Mouse (Mus musculus) intestine, postnatal 0 days (tissue): ENCODE data around the gene Dctn2. TPM values are rescaled to one million over a fixed set of nuclear protein-coding genes. Genes with fewer than 3 reads are reported as not detected.

Experiments
- ATAC-seq: fragments of 200-750 bp; cut with Nextera tagmentation; 2 replicates; pipeline ENCODE4 v1.8.0; 2017; ENCODE audit warnings: mild to moderate bottlenecking, moderate TSS enrichment, moderate library complexity
- H3K27ac ChIP-seq: fragments of 300-500 bp; sonication (generic); 2 replicates; pipeline ENCODE4 v1.5.1; 2014; ENCODE audit warnings: mild to moderate bottlenecking, low read depth, low read length, moderate library complexity
- H3K27me3 ChIP-seq: fragments of 300-500 bp; sonication (generic); replicated peaks from 2 replicates; pipeline ENCODE4 v1.6.1; 2014; ENCODE audit warnings: low read length, mixed read lengths; ENCODE audit not compliant: control insufficient read depth, insufficient read depth
- H3K36me3 ChIP-seq: fragments of 300-500 bp; sonication (generic); 2 replicates; pipeline ENCODE4 v1.6.1; 2014; ENCODE audit warnings: mild to moderate bottlenecking, moderate library complexity; ENCODE audit not compliant: control insufficient read depth, insufficient read depth
- H3K4me1 ChIP-seq: fragments of 300-500 bp; sonication (generic); replicated peaks from 2 replicates; pipeline ENCODE4 v1.6.1; 2014; ENCODE audit warnings: antibody characterized with exemption, low read length, mixed read lengths; ENCODE audit not compliant: control insufficient read depth, insufficient read depth
- H3K4me2 ChIP-seq: fragments of 300-500 bp; sonication (generic); replicated peaks from 2 replicates; pipeline ENCODE4 v1.6.1; 2014; ENCODE audit warnings: low read depth, mild to moderate bottlenecking, moderate library complexity
- H3K4me3 ChIP-seq: fragments of 300-500 bp; sonication (generic); 2 replicates; pipeline ENCODE4 v1.5.1; 2014; ENCODE audit warnings: low read depth, low read length
- H3K9ac ChIP-seq: fragments of 300-500 bp; sonication (generic); 2 replicates; pipeline ENCODE4 v1.6.1; 2014; ENCODE audit warnings: mild to moderate bottlenecking, low read depth, low read length
- H3K9me3 ChIP-seq: fragments of 300-500 bp; sonication (generic); 2 replicates; pipeline ENCODE4 v1.6.1; 2016; ENCODE audit warnings: mixed run types; ENCODE audit not compliant: control insufficient read depth
- CTCF ChIP-seq: sonication (generic); IDR thresholded peaks from 2 replicates; pipeline ENCODE4 v1.5.1; 2016; ENCODE audit warnings: low read depth, mild to moderate bottlenecking, control low read depth, antibody characterized with exemption, moderate library complexity
- WGBS: fragments of 180-500 bp; shearing (Covaris S2); extraction: QIAGEN DNeasy Blood & Tissue Kit; methylation state at CpG from one replicate; pipeline ENCODE4 v1.1.7; 2014; 5-methylcytosine and 5-hydroxymethylcytosine counted together
- polyA plus RNA-seq: library from polyadenylated mRNA; unstranded; fragments of >200 nt; fragmentation: Nextera tagmentation; extraction: Ambion mirVana; gene quantifications from 2 replicates; pipeline ENCODE4 v1.2.1, GENCODE M21; 2015

The Dctn2 gene
- 143 and 147 TPM in 2 replicates for polyA plus RNA-seq

DNA sequence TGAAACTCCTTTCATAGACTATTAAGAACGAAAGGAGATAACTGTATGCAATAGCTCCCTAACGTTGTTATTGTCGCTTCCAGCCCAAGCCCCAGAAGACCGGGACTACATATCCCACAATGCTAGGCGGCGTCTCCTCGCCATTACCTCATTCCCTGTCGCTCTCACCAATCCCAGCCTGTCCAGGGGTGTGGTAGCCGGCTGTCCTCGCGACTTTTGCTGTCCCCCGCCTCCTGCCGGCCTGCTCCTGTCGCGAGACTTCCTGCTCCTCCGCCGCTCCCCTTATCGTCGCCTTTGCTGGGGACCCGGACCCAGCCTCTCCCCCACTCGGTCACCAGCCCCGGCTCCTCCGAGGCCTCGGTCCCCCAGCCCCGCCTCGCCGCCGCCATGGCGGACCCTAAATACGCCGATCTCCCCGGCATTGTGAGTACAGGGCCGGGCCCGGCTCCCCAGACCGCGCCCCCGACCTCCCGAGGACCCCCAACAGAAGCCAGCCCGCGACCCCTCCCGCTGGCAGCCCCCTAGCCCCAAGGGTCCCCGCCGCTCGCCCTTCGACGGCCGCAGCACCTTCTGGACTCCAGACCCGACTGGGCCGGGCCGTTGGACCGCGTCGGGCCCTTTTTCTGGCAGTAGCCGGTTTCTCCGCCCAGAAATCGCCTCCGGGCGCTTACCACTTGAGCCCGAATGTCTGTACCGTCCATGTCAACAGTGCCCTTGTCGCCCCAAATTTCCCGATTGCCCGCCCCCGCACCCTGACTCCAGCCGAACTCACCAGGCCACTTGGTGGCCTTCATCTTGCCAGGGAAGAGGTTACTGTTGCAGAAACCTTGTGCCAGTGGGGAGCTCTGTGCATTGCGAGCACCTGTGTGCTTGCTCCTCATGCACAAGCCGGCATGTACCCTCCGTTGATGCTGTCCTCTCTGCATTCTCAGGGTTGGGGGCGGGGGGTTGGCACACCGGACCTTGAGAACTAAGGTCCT is at the start of gene Dctn2:
TSS of gene Dctn2 (plus strand) at position 257 of the 980 bp plus-strand sequence.
- peak within 1 kb of the TSS; percentile 82 for H3K4me2 ChIP-seq
- H3K27me3 ChIP-seq, result peaks cover 22% of the 10 kb centered on the region
- peaks cover 7% of the 10 kb centered on the region; the same call in 1 of the 2 replicates for H3K4me1 ChIP-seq
- peaks cover 25% of the 10 kb centered on the region for H3K36me3 ChIP-seq
- H3K9me3 ChIP-seq, result no peaks in the 10 kb centered on the region
- H3K9ac ChIP-seq, result peak within 1 kb of the TSS; percentile 100
- peak within 1 kb of the TSS; percentile 96 for H3K27ac ChIP-seq
- TF ChIP-seq CTCF, result peak; percentile 28
- ATAC-seq, result peak; percentile 96
- peak within 1 kb of the TSS; percentile 97 for H3K4me3 ChIP-seq
- WGBS, result under 1% methylated on average over 69 of the region's 70 CpGs

GRCm38 (mm10) chr10:127216456-127216855 is 49.7 kb upstream of the Dctn2 start:
- Histone ChIP-seq H3K36me3 (no peaks in the 10 kb centered on the region), H3K9me3 (peaks cover 4% of the 10 kb centered on the region; the same call in 1 of the 2 replicates), H3K4me2 (no peak overlapping the region), H3K9ac (no peak overlapping the region), H3K27me3 (no peaks in the 10 kb centered on the region), H3K4me1 (no peaks in the 10 kb centered on the region), H3K27ac (no peak overlapping the region), H3K4me3 (no peak overlapping the region)
- TF ChIP-seq CTCF, result no peak
- 90% methylated on average over 11 of the region's 11 CpGs for WGBS
- ATAC-seq, result no peak

GRCm38 (mm10) chr10:127217177-127217576 is 49.0 kb upstream of the Dctn2 start:
- no peaks in the 10 kb centered on the region for H3K27me3 ChIP-seq
- ATAC-seq, result no peak
- no peak for TF ChIP-seq CTCF
- H3K27ac ChIP-seq, result no peak overlapping the region
- no peak overlapping the region for H3K4me2 ChIP-seq
- peaks cover 4% of the 10 kb centered on the region; the same call in 1 of the 2 replicates for H3K9me3 ChIP-seq
- H3K9ac ChIP-seq, result no peak overlapping the region
- no peaks in the 10 kb centered on the region for H3K4me1 ChIP-seq
- no peak overlapping the region for H3K4me3 ChIP-seq
- no peaks in the 10 kb centered on the region for H3K36me3 ChIP-seq

DNA sequence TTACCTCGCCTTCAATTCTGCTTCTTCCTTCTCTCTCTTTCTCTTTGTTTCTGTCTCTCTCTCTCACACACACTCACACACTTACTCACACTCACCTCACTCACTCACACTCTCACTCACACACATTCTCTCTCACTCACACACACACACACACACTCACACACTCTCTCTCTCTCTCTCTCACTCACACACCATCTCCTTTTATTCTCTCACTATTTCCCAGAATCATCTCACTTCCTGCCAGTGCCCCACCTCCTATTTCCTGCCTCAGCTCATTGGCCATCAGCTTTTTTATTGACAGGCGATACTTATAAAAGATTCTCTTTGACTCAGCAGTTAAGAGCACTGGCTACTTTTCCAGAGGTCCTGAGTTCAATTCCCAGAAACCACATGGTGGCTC is 47.8 kb upstream of the Dctn2 start:
- H3K9ac ChIP-seq, result no peak overlapping the region
- H3K27ac ChIP-seq, result no peak overlapping the region
- no peak overlapping the region for H3K4me2 ChIP-seq
- H3K4me1 ChIP-seq, result no peaks in the 10 kb centered on the region
- peaks cover 4% of the 10 kb centered on the region; the same call in 1 of the 2 replicates for H3K9me3 ChIP-seq
- TF ChIP-seq CTCF, result no peak
- no peaks in the 10 kb centered on the region for H3K36me3 ChIP-seq
- no peak overlapping the region for H3K4me3 ChIP-seq
- H3K27me3 ChIP-seq, result no peaks in the 10 kb centered on the region
- 93% methylated on average over 2 of the region's 2 CpGs for WGBS
- ATAC-seq, result no peak

DNA sequence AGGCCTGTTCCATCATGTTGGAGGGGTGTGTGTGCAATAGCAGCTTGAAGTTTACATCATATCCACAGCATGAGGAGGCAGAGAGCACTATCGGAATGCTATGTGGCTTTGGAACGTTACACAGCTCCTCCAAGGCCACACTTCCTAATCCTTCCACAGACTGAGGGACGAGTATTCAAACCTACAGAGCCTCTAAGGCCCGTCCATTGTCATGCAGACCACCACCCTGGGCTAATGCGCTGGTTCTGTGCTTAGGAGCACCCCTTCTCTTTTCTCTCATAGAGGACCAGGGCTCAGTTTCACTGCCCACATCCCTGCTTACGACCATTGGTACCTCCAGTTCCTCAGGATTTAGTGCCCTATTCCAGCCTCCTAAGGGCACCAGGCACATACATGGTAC is 41.0 kb upstream of the Dctn2 start:
- no peaks in the 10 kb centered on the region for H3K36me3 ChIP-seq
- no peak overlapping the region for H3K9ac ChIP-seq
- no peak overlapping the region for H3K4me3 ChIP-seq
- 57% methylated on average over 6 of the region's 6 CpGs for WGBS
- no peak overlapping the region for H3K4me2 ChIP-seq
- ATAC-seq, result no peak
- TF ChIP-seq CTCF, result no peak
- no peaks in the 10 kb centered on the region for H3K4me1 ChIP-seq
- no peak overlapping the region for H3K27ac ChIP-seq
- no peaks in the 10 kb centered on the region for H3K27me3 ChIP-seq
- H3K9me3 ChIP-seq, result peaks cover 3% of the 10 kb centered on the region; the same call in 1 of the 2 replicates

GRCm38 (mm10) chr10:127225732-127226131 is 40.4 kb upstream of the Dctn2 start:
- Histone ChIP-seq H3K4me3 (no peak overlapping the region), H3K9me3 (no peaks in the 10 kb centered on the region), H3K4me1 (no peaks in the 10 kb centered on the region), H3K4me2 (no peak overlapping the region), H3K27me3 (no peaks in the 10 kb centered on the region), H3K36me3 (no peaks in the 10 kb centered on the region), H3K27ac (no peak overlapping the region), H3K9ac (no peak overlapping the region)
- 49% methylated on average over 10 of the region's 10 CpGs for WGBS
- no peak for ATAC-seq
- no peak for TF ChIP-seq CTCF
